Mouse (Mus musculus) gastrocnemius, adult 18-20 months (tissue): Measurements from ENCODE around the gene Ptpn20. TPM values are rescaled to one million over a fixed set of nuclear protein-coding genes. Genes with fewer than 3 reads are reported as not detected.

Experiments
- DNase-seq: peaks from one replicate; pipeline ENCODE4 v3.0.0; 2021; ENCODE audit warnings: low spot score
- long read RNA-seq, 2 experiments: library from polyadenylated mRNA; stranded (forward); transcript quantifications; one replicate each; pipeline ENCODE4 v2.0.0; 2021
- total RNA-seq, 2 experiments: library from RNA; stranded (reverse); gene quantifications; 2 replicates each; pipeline ENCODE4 v1.2.3; 2021

Gene Ptpn20
- not detected for total RNA-seq
- long read RNA-seq, experiment 1 = 0 reads
- long read RNA-seq, experiment 2 = 0 reads

- no peak for DNase-seq
Measured at GRCm38 (mm10) chr14:33588951-33589350, at the start of gene Ptpn20. Ptpn20 (plus strand) TSS chr14:33589207.

GRCm38 (mm10) chr14:33539559-33540167 is 49.3 kb upstream of the Ptpn20 start:
- no peak for DNase-seq

- no peak for DNase-seq
Measured at GRCm38 (mm10) chr14:33545565-33546143, 43.4 kb upstream of the Ptpn20 start.

- DNase-seq = no peak
Measured at GRCm38 (mm10) chr14:33548650-33549049, 40.4 kb upstream of the Ptpn20 start.

GRCm38 (mm10) chr14:33549856-33550255 is 39.2 kb upstream of the Ptpn20 start:
- DNase-seq = no peak

GRCm38 (mm10) chr14:33570737-33571136 is 18.3 kb upstream of the Ptpn20 start:
- no peak for DNase-seq

GRCm38 (mm10) chr14:33573643-33574042 is 15.4 kb upstream of the Ptpn20 start:
- DNase-seq = no peak

GRCm38 (mm10) chr14:33579771-33580484 is 9.1 kb upstream of the Ptpn20 start:
- no peak for DNase-seq

GRCm38 (mm10) chr14:33598376-33599130 is 9.5 kb downstream of the Ptpn20 start:
- no peak for DNase-seq

- DNase-seq = no peak
Measured at GRCm38 (mm10) chr14:33607431-33607830, 18.4 kb downstream of the Ptpn20 start.

GRCm38 (mm10) chr14:33625036-33625435 is 36.0 kb downstream of the Ptpn20 start:
- no peak for DNase-seq

- DNase-seq = no peak
Measured at GRCm38 (mm10) chr14:33632790-33633372, 43.9 kb downstream of the Ptpn20 start.

GRCm38 (mm10) chr14:33634354-33634753 is 45.3 kb downstream of the Ptpn20 start:
- DNase-seq = no peak

- no peak for DNase-seq
Measured at GRCm38 (mm10) chr14:33634774-33635173, 45.8 kb downstream of the Ptpn20 start.

GRCm38 (mm10) chr14:33639357-33639756 is 50.4 kb downstream of the Ptpn20 start:
- no peak for DNase-seq

GRCm38 (mm10) chr14:33650721-33651120 is 61.7 kb downstream of the Ptpn20 start:
- no peak for DNase-seq

- DNase-seq = no peak
Measured at GRCm38 (mm10) chr14:33657471-33657901, 68.5 kb downstream of the Ptpn20 start.

GRCm38 (mm10) chr14:33658331-33658730 is 69.3 kb downstream of the Ptpn20 start:
- DNase-seq = no peak

- DNase-seq = no peak
Measured at GRCm38 (mm10) chr14:33662080-33662479, 73.1 kb downstream of the Ptpn20 start.

GRCm38 (mm10) chr14:33666301-33666700 is 77.3 kb downstream of the Ptpn20 start:
- DNase-seq = no peak

GRCm38 (mm10) chr14:33669891-33670290 is 80.9 kb downstream of the Ptpn20 start:
- DNase-seq = no peak
